Mouse (Mus musculus) ovary, postnatal 10 days (tissue): ENCODE results near the gene Nudt3.

Experiments
- DNase-seq: peaks from one replicate; pipeline ENCODE4 v3.0.0; 2022; ENCODE audit warnings: low spot score

The Nudt3 gene

DNA sequence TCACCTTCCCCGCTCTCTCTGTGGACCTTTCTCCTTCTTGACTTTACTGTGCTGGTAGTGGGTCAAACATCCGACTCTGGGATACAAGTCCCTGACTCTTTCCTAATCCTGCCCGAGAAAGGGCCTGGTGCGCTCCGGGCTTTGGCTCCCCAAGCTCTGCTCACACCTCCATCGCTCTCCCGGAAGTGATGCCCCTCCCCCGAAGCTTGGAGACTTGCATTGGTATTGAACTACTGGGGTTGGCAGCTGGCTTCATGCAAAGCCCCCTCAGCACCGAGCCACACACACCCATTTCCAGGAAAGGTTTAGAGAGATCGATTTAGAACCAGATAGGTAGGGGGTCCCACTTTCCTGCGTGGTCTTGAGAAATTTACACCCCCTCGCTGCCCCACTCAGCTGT is 77.3 kb downstream of the Nudt3 start:
- DNase-seq: no peak

DNA sequence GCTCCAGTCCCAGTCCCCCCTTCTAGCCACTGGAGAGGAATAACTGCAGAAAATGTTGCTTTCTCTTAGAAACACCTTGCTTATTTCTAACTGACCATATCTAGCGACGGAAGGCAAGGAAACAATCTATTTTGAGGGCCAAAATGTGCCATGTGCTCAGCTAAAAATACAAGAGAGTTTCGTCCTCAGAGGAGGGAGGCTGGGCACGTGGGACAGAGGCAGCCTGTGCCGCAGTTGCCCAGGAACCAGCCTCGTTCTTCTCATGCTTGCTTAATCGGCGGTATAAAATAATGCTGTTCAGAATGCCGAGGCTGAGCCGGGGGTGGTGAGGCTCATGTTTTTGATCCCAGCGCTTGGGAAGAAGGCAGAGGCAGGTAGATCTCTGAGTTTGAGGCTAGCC is 78.7 kb downstream of the Nudt3 start:
- no peak for DNase-seq

DNA sequence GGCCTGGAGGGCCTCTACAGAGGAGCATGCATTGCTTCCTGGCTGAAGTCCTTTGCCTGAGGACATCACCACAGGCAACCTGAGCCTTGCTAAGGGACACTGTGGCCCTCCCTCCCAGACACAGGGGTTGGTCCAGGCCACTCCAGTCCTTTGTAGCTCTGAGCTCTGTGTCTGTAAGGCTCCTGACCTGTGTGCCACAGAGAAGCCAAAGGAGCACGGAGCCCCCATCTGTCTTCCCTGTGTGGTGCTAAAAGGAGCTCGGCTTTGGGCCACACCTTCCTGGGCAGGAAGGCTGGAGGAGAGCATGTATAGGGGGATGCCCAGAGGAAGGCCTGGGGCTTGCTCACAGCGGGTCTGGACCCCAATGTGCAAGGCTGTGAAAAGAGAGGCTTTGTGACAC is 81.3 kb downstream of the Nudt3 start:
- no peak for DNase-seq

DNA sequence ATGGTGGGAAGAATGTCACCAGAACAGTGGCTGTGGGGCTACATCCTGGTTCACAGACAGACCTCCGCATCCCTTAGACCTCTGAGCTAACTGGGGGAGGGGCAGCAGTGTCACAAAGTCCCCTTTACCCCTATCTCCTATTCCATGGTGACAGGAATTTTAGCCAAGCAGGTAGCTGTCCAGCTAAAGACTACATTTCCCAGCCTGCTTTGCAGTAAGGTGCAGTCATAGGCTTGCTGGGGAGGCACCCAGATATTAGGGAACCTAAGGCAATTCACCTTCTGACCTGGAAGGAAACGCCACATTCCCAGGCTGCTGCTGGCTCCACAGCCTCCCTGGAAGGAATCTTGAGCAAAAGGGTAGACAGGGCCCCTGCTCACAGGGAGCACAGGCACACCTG is 82.0 kb downstream of the Nudt3 start:
- no peak for DNase-seq

DNA sequence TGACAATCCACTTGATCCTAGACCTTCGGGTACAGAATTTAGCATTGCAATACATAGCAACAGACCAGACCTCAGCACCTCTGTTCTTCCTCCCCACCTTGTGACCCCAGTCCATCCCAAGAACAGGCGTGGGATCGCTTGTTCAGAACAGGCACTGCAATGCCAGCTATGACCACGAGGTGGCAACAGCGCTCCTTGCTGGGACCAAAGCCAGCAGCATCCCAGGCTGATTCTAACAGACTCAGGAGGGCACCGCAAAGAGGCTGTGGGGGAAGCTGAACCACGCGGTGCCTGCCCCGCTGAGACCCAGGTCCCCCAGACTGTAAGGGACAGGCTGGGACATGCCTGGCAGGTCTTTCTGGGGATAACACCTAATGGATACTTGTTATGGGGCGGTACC is 88.6 kb downstream of the Nudt3 start:
- DNase-seq: peak; percentile 86

DNA sequence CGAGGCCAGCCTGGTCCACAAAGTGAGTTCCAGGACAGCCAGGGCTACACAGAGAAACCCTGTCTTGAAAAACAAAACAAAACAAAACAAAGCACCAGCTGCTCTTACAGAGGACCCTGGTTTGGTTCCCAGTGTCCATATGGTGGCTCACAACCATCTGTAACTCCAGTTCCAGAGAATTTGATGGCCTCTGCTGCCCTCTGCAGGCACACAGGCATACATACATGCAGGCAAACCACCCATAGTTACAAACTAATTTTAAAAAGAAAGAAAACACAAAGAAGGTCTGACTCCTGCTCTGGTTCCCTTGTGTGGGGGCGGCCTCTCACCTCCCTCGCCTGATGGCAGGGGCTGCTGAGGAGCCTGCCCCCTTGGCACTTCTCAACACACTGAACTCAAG is 89.9 kb downstream of the Nudt3 start:
- no peak for DNase-seq

DNA sequence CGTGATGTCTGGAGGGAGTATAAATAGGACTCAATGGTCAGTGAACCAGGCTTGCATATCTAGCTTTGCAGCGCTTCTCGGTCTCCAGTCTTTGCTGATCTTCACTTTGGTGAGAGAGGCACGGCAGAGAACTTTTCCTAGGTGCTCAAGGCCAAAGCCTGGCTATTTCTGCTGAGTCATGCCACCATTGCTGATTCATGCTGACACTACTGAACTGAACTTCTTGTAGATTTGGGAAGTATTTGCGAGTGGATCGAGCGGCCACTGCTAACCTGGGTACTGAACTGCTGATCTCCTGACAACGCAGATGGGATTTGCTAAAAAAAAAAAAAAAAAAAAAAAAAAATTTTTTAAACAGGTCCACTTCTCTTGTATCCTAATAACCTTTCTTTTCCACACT is 91.2 kb downstream of the Nudt3 start:
- DNase-seq: no peak
